Mouse (Mus musculus) MEL (cell line): ENCODE measurements at regions not wholly inside any gene's neighbourhood (a gene's known extent, or its start where the extent isn't known, plus 50 kb on each side); places are given as distances from the start of the nearest gene placed in this dataset.

Experiments used
- CTCF ChIP-seq, 3 experiments: IDR thresholded peaks in 2 of 3; conservative IDR thresholded peaks in 1 of 3; 2 replicates each; pipeline ENCODE4 v1.5.1; 2011 to 2012; ENCODE audit warnings: low read length in 3 of 3, low read depth in 2 of 3, mild to moderate bottlenecking in 2 of 3, improper control_type of control experiment in 1 of 3, inconsistent platforms in 1 of 3, mixed read lengths in 1 of 3, moderate library complexity in 1 of 3; ENCODE audit not compliant: control insufficient read depth in 1 of 3, insufficient read depth in 1 of 3, poor library complexity in 1 of 3, severe bottlenecking in 1 of 3
- EP300 ChIP-seq, 2 experiments: IDR thresholded peaks; 2 replicates each; pipeline ENCODE4 v1.6.1; 2011; ENCODE audit warnings: improper control_type of control experiment in 2 of 2, low read length in 2 of 2, low read depth in 1 of 2, mild to moderate bottlenecking in 1 of 2
- HCFC1 ChIP-seq: IDR thresholded peaks from 2 replicates; pipeline ENCODE4 v1.6.1; 2012; ENCODE audit warnings: low read depth, mild to moderate bottlenecking, inconsistent platforms, low read length, improper control_type of control experiment, moderate library complexity
- MXI1 ChIP-seq: IDR thresholded peaks from 2 replicates; pipeline ENCODE4 v1.6.1; 2011; ENCODE audit warnings: mild to moderate bottlenecking, low read depth, low read length, improper control_type of control experiment
- NRF1 ChIP-seq: IDR thresholded peaks from 2 replicates; pipeline ENCODE4 v1.6.1; 2014; ENCODE audit warnings: low read depth, mild to moderate bottlenecking, inconsistent platforms, low read length, improper control_type of control experiment, moderate library complexity; ENCODE audit not compliant: poor library complexity, insufficient read depth, severe bottlenecking
- POLR2A ChIP-seq, 2 experiments: IDR thresholded peaks; 2 replicates each; pipeline ENCODE4 v1.6.1; 2011 to 2012; ENCODE audit warnings: low read length in 2 of 2, mild to moderate bottlenecking in 2 of 2, control low read depth in 1 of 2, improper control_type of control experiment in 1 of 2, low read depth in 1 of 2, moderate library complexity in 1 of 2; ENCODE audit not compliant: control insufficient read depth in 1 of 2, insufficient read depth in 1 of 2, poor library complexity in 1 of 2
- POLR2AphosphoS2 ChIP-seq: IDR thresholded peaks from 2 replicates; pipeline ENCODE4 v1.6.1; 2011; ENCODE audit warnings: low read length, improper control_type of control experiment
- RAD21 ChIP-seq: IDR thresholded peaks from 2 replicates; pipeline ENCODE4 v1.6.1; 2011; ENCODE audit warnings: mild to moderate bottlenecking, low read depth, low read length, improper control_type of control experiment
- TBP ChIP-seq: IDR thresholded peaks from 2 replicates; pipeline ENCODE4 v1.8.0; 2011; ENCODE audit warnings: low read depth, low read length, improper control_type of control experiment
- UBTF ChIP-seq: IDR thresholded peaks from 2 replicates; pipeline ENCODE4 v1.6.1; 2012; ENCODE audit warnings: low read depth, mild to moderate bottlenecking, inconsistent platforms, low read length, improper control_type of control experiment, moderate library complexity, borderline replicate concordance; ENCODE audit not compliant: insufficient read depth
- USF1 ChIP-seq: IDR thresholded peaks from 2 replicates; pipeline ENCODE4 v1.6.1; 2014; ENCODE audit warnings: low read depth, mild to moderate bottlenecking, inconsistent platforms, low read length, improper control_type of control experiment, moderate library complexity
- ZKSCAN1 ChIP-seq: IDR thresholded peaks from 2 replicates; pipeline ENCODE4 v1.6.1; 2012; ENCODE audit warnings: low read depth, mild to moderate bottlenecking, inconsistent platforms, low read length, improper control_type of control experiment, moderate library complexity
- ZNF384 ChIP-seq: IDR thresholded peaks from 2 replicates; pipeline ENCODE4 v1.6.1; 2012; ENCODE audit warnings: low read depth, mild to moderate bottlenecking, inconsistent platforms, low read length, improper control_type of control experiment

DNA sequence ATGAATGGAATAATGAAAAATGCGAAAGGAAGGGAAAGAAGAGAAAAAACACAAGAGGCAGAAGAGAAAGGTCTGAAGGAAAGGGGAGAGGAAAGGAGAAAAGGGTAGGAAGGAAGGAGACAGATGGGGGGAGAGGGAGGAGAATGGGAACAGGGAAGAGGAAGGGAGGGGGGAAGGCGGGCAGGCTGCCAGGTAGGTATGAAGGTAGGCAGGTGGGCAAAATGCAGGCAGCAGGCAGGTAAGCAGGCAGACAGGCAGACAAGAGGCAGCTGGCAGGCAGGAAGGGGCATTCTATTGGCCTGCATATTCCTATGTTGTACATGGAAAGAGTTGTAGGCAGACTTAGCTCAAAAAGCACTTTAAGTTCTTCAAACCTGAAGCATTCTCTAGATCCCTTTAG, 72.8 kb downstream of the E030025P04Rik start:
- no peak for TF ChIP-seq CTCF (IDR thresholded peaks at IDR 0.05 in 2 of 3, conservative IDR thresholded peaks at IDR 0.05 in 1 of 3; ENCODE audit: control insufficient read depth in 1 of 3, insufficient read depth in 1 of 3, low read depth in 2 of 3, low read length in 3 of 3, poor library complexity in 1 of 3, severe bottlenecking in 1 of 3)
- no peak for TF ChIP-seq EP300 (IDR thresholded peaks at IDR 0.05; ENCODE audit: low read depth in 1 of 2, low read length in 2 of 2)
- no peak for TF ChIP-seq ZNF384
- no peak for TF ChIP-seq POLR2A (IDR thresholded peaks at IDR 0.05; ENCODE audit: control insufficient read depth in 1 of 2, insufficient read depth in 1 of 2, low read depth in 1 of 2, low read length in 2 of 2, poor library complexity in 1 of 2)
- no peak for TF ChIP-seq POLR2AphosphoS2
- TF ChIP-seq MXI1, result no peak
- TF ChIP-seq ZKSCAN1, result no peak
- no peak for TF ChIP-seq RAD21
- no peak for TF ChIP-seq NRF1
- TF ChIP-seq USF1, result no peak
- TF ChIP-seq UBTF, result no peak
- no peak for TF ChIP-seq HCFC1
- no peak for TF ChIP-seq TBP
